Mouse (Mus musculus): ENCODE data around the gene Ccdc9b. TPM values are rescaled to one million over a fixed set of nuclear protein-coding genes. Genes with fewer than 3 reads are reported as not detected.

Ccdc9b gene
- polyA plus RNA-seq, 1 experiment = 27.6 TPM

- H3K4me1 ChIP-seq (ENCODE audit: control insufficient read depth, insufficient read depth, low read length) = peaks cover 21% of the 10 kb centered on the region
- H3K4me3 ChIP-seq (replicated peaks; ENCODE audit: extremely low read depth, low read depth, low read length) = no peak overlapping the region
- DNase-seq = peak; percentile 15
- TF ChIP-seq CTCF (IDR thresholded peaks at IDR 0.05; ENCODE audit: insufficient read depth, low read length) = 0 out of 2 replicates have a peak, but pooled peaks have one; percentile 10
- no peak for TF ChIP-seq POLR2A (IDR thresholded peaks at IDR 0.05; ENCODE audit: borderline replicate concordance, extremely low read depth, low read depth, low read length)
- 58% methylated on average over 10 of the region's 10 CpGs for WGBS
Observed at GRCm38 (mm10) chr2:118766041-118767033, 3.9 kb upstream of the Ccdc9b start.

DNA sequence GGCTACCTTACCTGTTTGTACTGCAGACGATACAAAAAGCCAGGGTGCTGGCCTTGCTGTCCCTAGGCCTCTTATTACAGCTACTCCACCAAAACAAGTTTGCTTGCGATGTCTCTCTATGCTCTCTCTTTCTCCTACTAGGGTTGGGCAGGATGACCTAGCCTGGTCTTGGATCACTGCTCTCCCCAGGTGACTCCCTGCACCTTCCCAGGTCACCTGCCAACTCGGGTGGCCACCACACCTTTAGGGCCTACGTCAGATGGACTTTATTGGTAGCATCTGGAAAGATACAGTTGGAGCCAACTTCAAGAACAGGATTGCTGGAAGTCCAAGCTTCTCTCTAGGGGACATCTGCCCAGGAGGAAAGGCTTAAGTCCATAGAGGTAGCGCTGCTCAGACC is 2.4 kb upstream of the Ccdc9b start:
- Histone ChIP-seq H3K4me1 (ENCODE audit: control insufficient read depth, insufficient read depth, low read length) (peaks cover 35% of the 10 kb centered on the region), H3K4me3 (replicated peaks; ENCODE audit: extremely low read depth, low read depth, low read length) (no peak overlapping the region)
- WGBS = 81% methylated on average over 5 of the region's 5 CpGs
- TF ChIP-seq CTCF (IDR thresholded peaks at IDR 0.05; ENCODE audit: insufficient read depth, low read length) (no peak), POLR2A (IDR thresholded peaks at IDR 0.05; ENCODE audit: borderline replicate concordance, extremely low read depth, low read depth, low read length) (no peak)
- DNase-seq = peak; percentile 14

- peak; percentile 46 for DNase-seq
- 17% methylated on average over 11 of the region's 11 CpGs for WGBS
- TF ChIP-seq CTCF (IDR thresholded peaks at IDR 0.05; ENCODE audit: insufficient read depth, low read length) = peak; percentile 53
- TF ChIP-seq POLR2A (IDR thresholded peaks at IDR 0.05; ENCODE audit: borderline replicate concordance, extremely low read depth, low read depth, low read length) = no peak
- peaks cover 38% of the 10 kb centered on the region for H3K4me1 ChIP-seq (ENCODE audit: control insufficient read depth, insufficient read depth, low read length)
- peak overlapping the region; percentile 21 for H3K4me3 ChIP-seq (replicated peaks; ENCODE audit: extremely low read depth, low read depth, low read length)
Observed at GRCm38 (mm10) chr2:118764094-118764831, 1.8 kb upstream of the Ccdc9b start.

DNA sequence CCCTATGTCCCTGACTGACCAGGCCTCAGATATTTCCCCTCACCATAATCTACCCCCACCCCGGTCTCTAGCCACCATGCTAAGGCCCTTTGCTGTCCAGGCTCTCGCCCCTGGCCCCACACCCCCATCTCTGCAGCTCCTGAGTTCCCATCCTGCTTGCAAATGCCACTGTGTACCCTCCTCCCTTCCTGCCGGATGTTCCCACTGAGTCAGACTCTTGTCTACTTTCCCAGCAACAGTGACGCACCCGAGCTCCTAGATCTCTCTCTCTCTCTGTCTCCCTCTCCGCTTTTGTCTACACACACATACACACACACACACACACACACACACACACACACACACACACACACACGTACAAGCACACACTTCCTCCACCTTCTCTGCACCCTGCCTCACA is 1.0 kb upstream of the Ccdc9b start:
- DNase-seq = peak; percentile 50
- 35% methylated on average over 7 of the region's 7 CpGs for WGBS
- Histone ChIP-seq H3K4me1 (ENCODE audit: control insufficient read depth, insufficient read depth, low read length) (peaks cover 38% of the 10 kb centered on the region), H3K4me3 (replicated peaks; ENCODE audit: extremely low read depth, low read depth, low read length) (no peak overlapping the region)
- TF ChIP-seq POLR2A (IDR thresholded peaks at IDR 0.05; ENCODE audit: borderline replicate concordance, extremely low read depth, low read depth, low read length) (peak; percentile 73; the same call in 1 of the 2 replicates), CTCF (IDR thresholded peaks at IDR 0.05; ENCODE audit: insufficient read depth, low read length) (no peak)

- H3K4me3 ChIP-seq (replicated peaks; ENCODE audit: extremely low read depth, low read depth, low read length) = peak overlapping the region; percentile 54
- WGBS = 11% methylated on average over 10 of the region's 10 CpGs
- no peak for DNase-seq
- H3K4me1 ChIP-seq (ENCODE audit: control insufficient read depth, insufficient read depth, low read length) = peaks cover 38% of the 10 kb centered on the region
- no peak for TF ChIP-seq POLR2A (IDR thresholded peaks at IDR 0.05; ENCODE audit: borderline replicate concordance, extremely low read depth, low read depth, low read length)
- TF ChIP-seq CTCF (IDR thresholded peaks at IDR 0.05; ENCODE audit: insufficient read depth, low read length) = no peak
Observed at GRCm38 (mm10) chr2:118762784-118763148, 305 bp upstream of the Ccdc9b start.

DNA sequence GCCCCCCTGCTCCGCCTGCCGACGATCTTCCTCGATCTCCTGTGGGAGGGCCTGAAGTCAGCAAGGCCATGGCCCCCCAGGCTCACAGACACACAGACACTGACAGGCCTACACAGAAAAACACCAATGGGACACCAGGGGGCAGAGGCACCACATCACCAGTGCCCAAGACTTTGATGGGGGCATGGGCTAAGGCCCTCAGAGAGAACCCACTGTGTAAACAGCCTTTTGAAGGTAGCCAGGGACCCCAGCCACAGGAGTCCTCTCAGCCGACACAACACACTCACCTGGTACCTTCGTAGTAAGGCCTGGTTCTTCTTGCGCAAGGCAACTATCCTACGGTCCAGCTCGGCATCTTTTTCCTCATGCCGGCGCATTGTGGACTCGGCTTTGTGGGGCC is 1.1 kb downstream of the Ccdc9b start:
- 68% methylated on average over 12 of the region's 12 CpGs for WGBS
- H3K4me3 ChIP-seq (replicated peaks; ENCODE audit: extremely low read depth, low read depth, low read length) = peak overlapping the region; percentile 50
- peaks cover 37% of the 10 kb centered on the region for H3K4me1 ChIP-seq (ENCODE audit: control insufficient read depth, insufficient read depth, low read length)
- TF ChIP-seq CTCF (IDR thresholded peaks at IDR 0.05; ENCODE audit: insufficient read depth, low read length) (peak; percentile 32; the same call in 1 of the 2 replicates), POLR2A (IDR thresholded peaks at IDR 0.05; ENCODE audit: borderline replicate concordance, extremely low read depth, low read depth, low read length) (no peak)
- DNase-seq = peak; percentile 28

- peaks cover 38% of the 10 kb centered on the region for H3K4me1 ChIP-seq (ENCODE audit: control insufficient read depth, insufficient read depth, low read length)
- DNase-seq = peak; percentile 12
- TF ChIP-seq CTCF (IDR thresholded peaks at IDR 0.05; ENCODE audit: insufficient read depth, low read length) (no peak), POLR2A (IDR thresholded peaks at IDR 0.05; ENCODE audit: borderline replicate concordance, extremely low read depth, low read depth, low read length) (no peak)
- WGBS = 85% methylated on average over 11 of the region's 11 CpGs
- H3K4me3 ChIP-seq (replicated peaks; ENCODE audit: extremely low read depth, low read depth, low read length) = no peak overlapping the region
Observed at GRCm38 (mm10) chr2:118760311-118761025, 2.0 kb downstream of the Ccdc9b start.

DNA sequence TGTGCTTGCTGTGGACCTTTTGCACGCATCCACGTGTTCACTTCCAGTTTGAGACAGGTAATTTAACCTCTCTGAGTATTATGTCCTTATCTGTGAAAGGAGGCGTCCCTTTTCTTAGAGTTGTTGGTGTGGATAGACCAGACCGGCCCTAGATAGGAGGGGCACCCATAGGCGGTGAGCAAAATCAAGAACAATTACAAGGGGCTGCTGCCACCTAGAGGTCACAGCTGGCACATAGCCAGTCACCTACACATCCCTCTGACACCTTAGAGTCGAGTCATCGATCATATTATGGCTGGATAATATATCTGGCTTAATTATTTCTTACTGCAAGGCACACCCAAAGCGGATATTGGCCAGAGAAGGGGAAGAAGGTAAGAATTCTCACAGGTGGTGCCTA is 2.6 kb downstream of the Ccdc9b start:
- peaks cover 38% of the 10 kb centered on the region for H3K4me1 ChIP-seq (ENCODE audit: control insufficient read depth, insufficient read depth, low read length)
- 26% methylated on average over 8 of the region's 8 CpGs for WGBS
- DNase-seq = peak; percentile 47
- no peak for TF ChIP-seq POLR2A (IDR thresholded peaks at IDR 0.05; ENCODE audit: borderline replicate concordance, extremely low read depth, low read depth, low read length)
- TF ChIP-seq CTCF (IDR thresholded peaks at IDR 0.05; ENCODE audit: insufficient read depth, low read length) = peak; percentile 75
- H3K4me3 ChIP-seq (replicated peaks; ENCODE audit: extremely low read depth, low read depth, low read length) = no peak overlapping the region

DNA sequence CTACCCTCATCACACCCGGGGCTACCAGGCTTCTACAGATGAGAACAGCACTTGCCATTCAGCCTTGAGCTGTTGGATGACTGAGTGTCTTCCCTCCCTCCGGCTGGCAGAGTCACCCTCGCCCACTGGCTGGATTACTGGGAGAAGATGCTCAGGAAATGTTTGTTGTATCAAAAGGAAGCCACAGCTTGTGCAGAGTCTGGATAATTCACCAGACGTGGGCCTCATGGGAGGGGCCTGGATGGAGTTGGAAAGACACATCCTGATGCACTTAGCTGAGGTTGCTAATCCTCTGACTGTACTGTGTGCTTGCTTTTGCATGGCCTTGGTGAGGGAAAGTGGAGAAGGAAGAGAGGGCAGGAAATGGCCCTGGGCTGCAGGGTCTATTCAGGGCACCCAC is 6.4 kb downstream of the Ccdc9b start:
- 54% methylated on average over 4 of the region's 4 CpGs for WGBS
- peak; percentile 10 for DNase-seq
- H3K4me1 ChIP-seq (ENCODE audit: control insufficient read depth, insufficient read depth, low read length) = peaks cover 24% of the 10 kb centered on the region
- H3K4me3 ChIP-seq (replicated peaks; ENCODE audit: extremely low read depth, low read depth, low read length) = no peak overlapping the region
- TF ChIP-seq POLR2A (IDR thresholded peaks at IDR 0.05; ENCODE audit: borderline replicate concordance, extremely low read depth, low read depth, low read length) (no peak), CTCF (IDR thresholded peaks at IDR 0.05; ENCODE audit: insufficient read depth, low read length) (no peak)
